Mouse (Mus musculus) liver, embryonic 14.5 days (tissue): ENCODE results near the gene Olfr799.

ENCODE experiments used
- CTCF ChIP-seq: IDR thresholded peaks from 2 replicates; pipeline ENCODE4 v1.5.1; 2016; ENCODE audit warnings: antibody characterized with exemption, low read depth, control low read depth
- EP300 ChIP-seq: IDR thresholded peaks from 2 replicates; pipeline ENCODE4 v1.6.1; 2016; ENCODE audit warnings: antibody characterized with exemption, low read depth

- TF ChIP-seq EP300 (no peak), CTCF (no peak)
These were observed 14.0 kb upstream of the Olfr799 start for GRCm38 (mm10) chr10:129623251-129623650.
